Mouse (Mus musculus) small intestine, adult 2 months (tissue): Measurements from ENCODE around the gene Rpp21. TPM values are rescaled to one million over a fixed set of nuclear protein-coding genes. Genes with fewer than 3 reads are reported as not detected.

ENCODE experiments used
- H3K27ac ChIP-seq: fragments of 200-500 bp; 2 replicates; pipeline ENCODE4 v1.5.1; 2012; ENCODE audit warnings: low read depth, low read length, control low read depth, inconsistent platforms; ENCODE audit not compliant: insufficient read depth
- H3K27me3 ChIP-seq: fragments of 200-500 bp; 2 replicates; pipeline ENCODE4 v1.6.1; 2012; ENCODE audit warnings: mild to moderate bottlenecking, moderate library complexity, low read length, inconsistent platforms; ENCODE audit not compliant: control insufficient read depth, insufficient read depth
- H3K36me3 ChIP-seq: fragments of 200-500 bp; 2 replicates; pipeline ENCODE4 v1.6.1; 2012; ENCODE audit warnings: mild to moderate bottlenecking, low read length, control low read depth, inconsistent platforms; ENCODE audit not compliant: control insufficient read depth, insufficient read depth
- H3K4me1 ChIP-seq: fragments of 200-500 bp; 2 replicates; pipeline ENCODE4 v1.6.1; 2012; ENCODE audit warnings: low read length, inconsistent platforms, mixed read lengths; ENCODE audit not compliant: control insufficient read depth, insufficient read depth, insufficient read length
- H3K4me3 ChIP-seq: fragments of 200-500 bp; 2 replicates; pipeline ENCODE4 v1.5.1; 2012; ENCODE audit warnings: low read depth, mild to moderate bottlenecking, control low read depth, inconsistent platforms, low read length, moderate library complexity
- CTCF ChIP-seq: fragments of 200-500 bp; IDR thresholded peaks from 2 replicates; pipeline ENCODE4 v1.5.1; 2012; ENCODE audit warnings: low read depth, mild to moderate bottlenecking, control low read depth, inconsistent platforms, low read length, moderate library complexity, mixed read lengths; ENCODE audit not compliant: insufficient replicate concordance, insufficient read length; ENCODE audit errors: extremely low read depth
- POLR2A ChIP-seq: fragments of 200-500 bp; IDR thresholded peaks from 2 replicates; pipeline ENCODE4 v1.6.1; 2012; ENCODE audit warnings: low read depth, mild to moderate bottlenecking, control low read depth, inconsistent platforms, low read length, moderate library complexity
- WGBS: fragments of 180-500 bp; shearing (Covaris S2); methylation state at CpG from one replicate; pipeline ENCODE4 v1.1.7; 2018; 5-methylcytosine and 5-hydroxymethylcytosine counted together
- polyA plus RNA-seq: library from polyadenylated mRNA; depleted of rRNA; stranded (reverse); fragments of >200 nt; gene quantifications from 2 replicates; pipeline ENCODE4 v1.2.3, GENCODE M21; 2012; rRNA removed

The Rpp21 gene
- 70.7 and 129 TPM in 2 replicates for polyA plus RNA-seq

DNA sequence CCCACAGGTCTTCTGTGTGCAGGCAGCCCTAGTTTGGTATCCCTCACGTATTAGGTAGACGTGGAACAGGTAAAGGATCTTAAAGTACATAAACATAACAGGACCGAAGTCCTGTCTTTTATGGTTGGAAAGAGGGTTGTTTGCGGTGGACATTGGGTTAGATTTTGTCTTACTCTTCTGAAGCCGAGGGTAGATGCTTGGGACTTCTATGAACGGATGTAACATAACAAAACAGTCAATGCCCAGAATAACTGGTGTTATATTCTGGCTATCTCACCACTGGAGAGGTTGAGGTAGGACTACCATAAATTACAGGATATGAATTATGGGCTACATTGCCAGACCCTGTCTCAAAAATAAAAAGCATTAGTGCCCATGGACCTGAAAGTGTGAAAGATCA, at the start of gene Rpp21:
TSS of gene Rpp21 (minus strand) at position 101 of the 400 bp plus-strand sequence.
- TF ChIP-seq CTCF (no peak), POLR2A (no peak)
- Histone ChIP-seq H3K4me1 (peaks cover 9% of the 10 kb centered on the region), H3K4me3 (peak within 1 kb of the TSS; percentile 91), H3K27ac (peak within 1 kb of the TSS; percentile 66), H3K36me3 (peaks cover 30% of the 10 kb centered on the region), H3K27me3 (no peaks in the 10 kb centered on the region; the same call in 1 of the 2 replicates)
- 25% methylated on average over 6 of the region's 6 CpGs for WGBS

DNA sequence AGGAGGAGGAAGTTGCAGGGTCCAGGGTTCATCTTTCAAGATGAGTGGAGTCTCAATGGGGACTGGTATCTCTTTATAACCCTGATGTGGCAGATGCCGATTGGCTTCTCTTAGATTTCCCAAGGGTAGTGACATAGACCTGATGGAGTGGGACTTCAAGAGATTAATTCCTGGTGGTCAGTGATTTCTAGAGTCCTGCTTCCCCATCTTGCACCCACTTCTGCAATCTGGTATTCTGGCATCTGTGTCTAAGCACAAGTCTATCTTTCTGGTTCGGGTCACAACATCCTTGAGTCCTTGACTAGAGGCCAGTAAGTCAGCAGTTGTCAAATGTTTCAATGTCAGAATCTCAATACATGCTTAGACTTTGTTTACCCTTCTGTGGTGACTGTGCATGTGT, 28.5 kb upstream of the Rpp21 start, which contains the start of gene H2-M10.2:
TSS of gene H2-M10.2 (minus strand) at position 101 of the 400 bp plus-strand sequence.
- Histone ChIP-seq H3K27ac (no peak within 1 kb of the TSS), H3K36me3 (no peaks in the 10 kb centered on the region), H3K27me3 (no peaks in the 10 kb centered on the region), H3K4me1 (no peaks in the 10 kb centered on the region), H3K4me3 (no peak within 1 kb of the TSS)
- WGBS, result 70% methylated on average over 2 of the region's 2 CpGs
- TF ChIP-seq POLR2A (no peak), CTCF (no peak)

DNA sequence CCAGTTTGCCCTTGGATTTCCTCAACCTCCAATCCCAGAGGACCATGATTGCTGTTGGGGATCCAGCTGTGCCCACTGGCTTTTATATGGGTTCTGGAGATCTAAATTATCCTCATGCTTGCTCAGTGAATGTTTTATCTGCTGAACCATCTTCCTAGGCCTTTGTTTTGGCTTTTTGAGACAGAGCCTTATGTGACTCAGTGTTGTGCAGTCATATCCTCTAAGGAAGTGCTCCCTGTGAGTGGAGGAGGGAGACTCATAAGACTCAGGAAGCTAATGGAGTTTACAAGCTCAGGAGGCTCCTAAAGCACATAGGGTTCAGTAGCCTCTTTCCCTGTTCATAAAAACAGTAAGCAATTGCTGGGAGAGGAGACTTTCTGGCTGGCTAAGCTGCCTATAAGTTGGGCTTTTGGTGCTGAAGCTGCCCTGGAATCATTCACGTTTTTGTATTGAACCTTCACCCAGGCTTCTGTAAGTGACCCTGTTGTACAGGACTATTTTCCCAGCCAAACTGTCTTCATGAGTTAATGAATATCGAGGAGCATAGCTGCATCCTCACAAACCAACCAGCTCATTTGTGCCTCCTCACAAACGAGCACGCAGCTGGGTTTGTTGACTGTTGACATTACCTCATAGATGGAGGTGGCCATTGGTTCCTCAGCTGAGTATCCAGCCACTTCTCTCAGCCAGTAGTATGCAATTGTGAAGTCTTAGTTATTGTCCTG, 23.8 kb upstream of the Rpp21 start:
- 86% methylated on average over 4 of the region's 4 CpGs for WGBS
- TF ChIP-seq POLR2A (no peak), CTCF (no peak)
- Histone ChIP-seq H3K27ac (no peak overlapping the region), H3K4me1 (no peaks in the 10 kb centered on the region), H3K4me3 (no peak overlapping the region), H3K36me3 (peaks cover 13% of the 10 kb centered on the region), H3K27me3 (no peaks in the 10 kb centered on the region)

DNA sequence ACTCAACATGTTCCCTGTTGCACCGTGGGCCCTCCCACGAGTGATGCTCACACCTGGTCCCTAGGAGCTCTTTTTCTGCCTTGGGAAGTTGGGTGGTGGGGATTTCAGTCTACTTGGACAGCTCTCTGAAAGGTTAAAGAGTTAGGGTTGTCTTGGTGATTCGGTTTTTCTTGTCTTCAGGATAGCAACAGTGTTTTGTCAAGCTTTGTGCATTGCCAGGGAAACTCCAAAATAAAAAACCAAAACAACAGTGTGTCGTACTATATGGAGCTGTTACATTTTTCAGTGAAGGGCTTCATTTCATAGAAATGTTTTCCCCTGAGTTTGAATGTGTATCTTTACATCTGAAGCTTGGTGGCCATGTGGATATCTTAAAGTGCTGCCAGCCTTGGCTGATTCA, 16.9 kb upstream of the Rpp21 start:
- 65% methylated on average over 4 of the region's 4 CpGs for WGBS
- peaks cover 16% of the 10 kb centered on the region for H3K36me3 ChIP-seq
- TF ChIP-seq POLR2A, result no peak
- no peak for TF ChIP-seq CTCF
- H3K27ac ChIP-seq, result no peak overlapping the region
- H3K4me1 ChIP-seq, result peaks cover 13% of the 10 kb centered on the region
- no peaks in the 10 kb centered on the region for H3K27me3 ChIP-seq
- no peak overlapping the region for H3K4me3 ChIP-seq

DNA sequence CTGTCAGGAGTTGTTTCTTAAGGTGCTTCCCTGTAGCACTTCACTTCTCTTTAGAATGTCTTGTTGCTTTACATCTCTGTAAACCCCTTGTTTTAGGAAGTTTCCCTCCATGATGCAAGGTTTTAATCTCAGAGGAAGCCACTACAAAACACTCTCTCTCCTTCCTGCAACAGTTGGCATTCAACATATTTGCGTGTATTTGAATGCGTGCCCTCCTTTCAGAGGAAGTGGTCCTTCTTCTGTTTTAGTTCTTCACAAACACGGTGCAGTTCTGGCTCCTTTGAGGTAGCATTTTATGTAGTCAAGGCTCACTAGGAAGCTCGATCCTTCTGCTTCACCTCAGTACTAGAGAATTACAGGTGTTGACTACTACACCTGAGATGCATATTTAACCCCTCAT, 15.9 kb upstream of the Rpp21 start:
- TF ChIP-seq POLR2A (no peak), CTCF (no peak)
- Histone ChIP-seq H3K4me1 (peaks cover 13% of the 10 kb centered on the region), H3K27me3 (no peaks in the 10 kb centered on the region), H3K36me3 (peaks cover 15% of the 10 kb centered on the region), H3K4me3 (no peak overlapping the region), H3K27ac (no peak overlapping the region)
- 75% methylated on average over 4 of the region's 4 CpGs for WGBS

DNA sequence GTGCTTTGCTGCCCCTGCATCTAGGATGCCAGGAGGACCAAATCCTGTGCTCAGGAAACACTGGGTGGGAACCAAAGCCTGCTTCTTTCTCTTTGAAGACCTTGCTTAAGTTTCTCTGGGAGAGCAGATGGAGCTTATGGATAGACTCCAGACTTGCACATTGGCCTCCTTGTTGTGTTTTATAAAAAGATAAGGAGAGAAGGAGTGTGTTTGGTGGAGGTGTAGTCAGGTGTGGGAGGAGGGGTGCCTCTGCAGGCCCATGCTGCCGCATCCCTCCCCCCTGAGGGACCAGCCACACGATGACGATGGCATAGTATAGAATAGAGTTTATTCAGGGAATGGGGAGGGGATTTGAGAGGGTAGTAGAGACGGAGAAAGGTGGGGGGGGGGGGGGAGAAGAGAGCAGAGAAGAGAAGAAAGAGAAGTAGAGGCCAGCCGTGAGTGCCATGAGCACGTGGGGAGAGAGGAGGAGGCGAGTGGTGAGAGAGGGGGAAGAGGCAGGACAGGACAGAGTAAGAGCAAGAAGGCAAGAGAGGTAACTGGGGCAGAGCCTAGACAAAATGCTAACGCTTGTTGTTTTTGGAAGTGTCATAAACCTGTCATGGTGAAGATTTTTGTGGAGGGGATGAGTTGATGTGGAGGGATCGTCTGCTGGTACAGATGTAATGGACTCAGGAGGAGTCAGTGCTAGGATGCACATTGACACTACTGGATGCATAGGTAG, 14.9 kb upstream of the Rpp21 start:
- Histone ChIP-seq H3K4me1 (peaks cover 13% of the 10 kb centered on the region), H3K4me3 (peak overlapping the region; percentile 71)
- TF ChIP-seq POLR2A, result no peak

DNA sequence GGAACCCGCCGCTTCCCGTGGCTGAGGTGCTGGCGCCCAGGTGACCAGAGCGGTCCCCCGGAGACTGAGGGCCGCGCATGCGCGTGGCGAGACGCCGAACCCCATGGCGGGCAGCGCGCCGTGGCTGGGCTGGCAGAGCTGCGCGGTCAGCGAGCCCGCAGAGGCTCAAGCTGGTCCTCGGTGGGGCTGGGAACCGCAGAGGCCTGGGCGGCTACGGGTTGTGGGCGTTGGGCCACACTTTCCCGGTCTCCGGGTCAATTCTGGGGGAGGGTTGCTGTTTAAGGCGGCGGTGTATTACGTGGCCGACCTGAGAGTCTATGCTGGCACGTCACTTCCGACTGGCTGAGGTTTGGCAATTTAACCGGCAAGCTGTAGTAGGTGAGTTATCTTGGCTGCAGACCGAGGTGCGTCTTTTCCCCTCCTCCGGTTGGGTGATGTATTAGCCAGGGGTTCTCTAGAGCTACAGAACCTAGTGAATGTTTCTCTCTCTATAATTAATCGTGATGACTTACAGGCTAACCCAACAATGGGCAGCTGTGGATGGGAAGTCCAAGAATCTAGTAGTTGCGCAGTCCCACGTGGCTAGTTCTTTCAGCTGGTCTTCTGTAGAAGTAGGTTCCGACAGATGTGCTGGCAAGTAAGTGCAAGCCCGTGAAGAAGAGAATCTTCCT, 13.9 kb upstream of the Rpp21 start, which contains the start of gene Trim39:
TSS of gene Trim39 (minus strand) at position 662 of the 671 bp plus-strand sequence.
- under 1% methylated on average over 43 of the region's 43 CpGs for WGBS
- Histone ChIP-seq H3K36me3 (peaks cover 20% of the 10 kb centered on the region), H3K4me1 (peaks cover 13% of the 10 kb centered on the region), H3K27ac (peak within 1 kb of the TSS; percentile 83), H3K27me3 (no peaks in the 10 kb centered on the region), H3K4me3 (peak within 1 kb of the TSS; percentile 71)
- TF ChIP-seq POLR2A (no peak), CTCF (no peak)

More for the DNA sequence above, 14.9 kb upstream of the Rpp21 start:
- H3K27me3 ChIP-seq, result no peaks in the 10 kb centered on the region
- H3K36me3 ChIP-seq, result peaks cover 14% of the 10 kb centered on the region
- 73% methylated on average over 9 of the region's 9 CpGs for WGBS
- no peak overlapping the region for H3K27ac ChIP-seq
